Mouse (Mus musculus) regulatory T cell (primary cell): ENCODE measurements around the gene Akain1.

Source experiments
- in situ Hi-C: fragments of 300-600 bp; cut with MboI, MseI; formaldehyde crosslinking; loops from one replicate; pipeline ENCODE4 v1.15.1; 2025; ENCODE audit warnings: high pct_unique_total_duplicates

Gene Akain1

GRCm38 (mm10) chr17:69438990-69439491, at the start of gene Akain1:
Gene Akain1 (plus strand): TSS chr17:69439326.
- in situ Hi-C loops, result no loop called here

- in situ Hi-C loops, result no loop called here
These were observed 42.7 kb upstream of the Akain1 start for GRCm38 (mm10) chr17:69396147-69397033.

GRCm38 (mm10) chr17:69397163-69397562, 42.0 kb upstream of the Akain1 start:
- in situ Hi-C loops, result no loop called here

- in situ Hi-C loops, result no loop called here
These were observed 41.0 kb upstream of the Akain1 start for GRCm38 (mm10) chr17:69398092-69398491.

GRCm38 (mm10) chr17:69401146-69401545, 38.0 kb upstream of the Akain1 start:
- in situ Hi-C loops, result no loop called here

- in situ Hi-C loops, result loop anchor here (5.0 kb wide), 1 partner anchor 34 kb away; the partner anchor contains the start of gene Zbtb14
These were observed 23.0 kb upstream of the Akain1 start for GRCm38 (mm10) chr17:69416163-69416562.

- in situ Hi-C loops, result loop anchor here (5.0 kb wide), 1 partner anchor 35 kb away; the partner anchor contains the start of gene Zbtb14
These were observed 22.0 kb upstream of the Akain1 start for GRCm38 (mm10) chr17:69416920-69417661.

- in situ Hi-C loops, result loop anchor here (5.0 kb wide), 1 partner anchor 36 kb away; the partner anchor contains the start of gene Zbtb14
These were observed 21.3 kb upstream of the Akain1 start for GRCm38 (mm10) chr17:69417724-69418373.

- in situ Hi-C loops, result no loop called here
These were observed 17.5 kb upstream of the Akain1 start for GRCm38 (mm10) chr17:69421592-69421991.

GRCm38 (mm10) chr17:69437836-69438235, 1.3 kb upstream of the Akain1 start:
- in situ Hi-C loops, result no loop called here

- in situ Hi-C loops, result no loop called here
These were observed 640 bp upstream of the Akain1 start for GRCm38 (mm10) chr17:69438486-69438885.

- in situ Hi-C loops, result no loop called here
These were observed 700 bp downstream of the Akain1 start for GRCm38 (mm10) chr17:69439571-69440480.

- in situ Hi-C loops, result no loop called here
These were observed 1.9 kb downstream of the Akain1 start for GRCm38 (mm10) chr17:69441041-69441440.

GRCm38 (mm10) chr17:69448679-69449078, 9.6 kb downstream of the Akain1 start:
- in situ Hi-C loops, result no loop called here

- in situ Hi-C loops, result no loop called here
These were observed 22.6 kb downstream of the Akain1 start for GRCm38 (mm10) chr17:69461680-69462079.

GRCm38 (mm10) chr17:69463037-69463436, 23.9 kb downstream of the Akain1 start:
- in situ Hi-C loops, result no loop called here

- in situ Hi-C loops, result no loop called here
These were observed 32.0 kb downstream of the Akain1 start for GRCm38 (mm10) chr17:69471171-69471570.

- in situ Hi-C loops, result no loop called here
These were observed 33.3 kb downstream of the Akain1 start for GRCm38 (mm10) chr17:69472401-69472800.

GRCm38 (mm10) chr17:69474084-69474483, 35.0 kb downstream of the Akain1 start:
- in situ Hi-C loops, result no loop called here

GRCm38 (mm10) chr17:69475423-69475822, 36.3 kb downstream of the Akain1 start:
- in situ Hi-C loops, result no loop called here

- in situ Hi-C loops, result no loop called here
These were observed 38.4 kb downstream of the Akain1 start for GRCm38 (mm10) chr17:69477526-69477925.
